Mouse (Mus musculus) heart, postnatal 14 days (tissue): ENCODE data around the gene Chkb. TPM values are rescaled to one million over a fixed set of nuclear protein-coding genes. Genes with fewer than 3 reads are reported as not detected.

Source experiments
- DNase-seq, 2 experiments: peaks; one replicate each; pipeline ENCODE4 v3.0.0; 2021 to 2022
- intact Hi-C: fragments of 180-260 bp; cut with DNase I; formaldehyde crosslinking; loops from one replicate; pipeline ENCODE4 v1.15.1; 2025
- long read RNA-seq, 2 experiments: library from polyadenylated mRNA; stranded (forward); transcript quantifications; one replicate each; pipeline ENCODE4 v2.0.0; 2021
- total RNA-seq, 2 experiments: library from RNA; stranded (reverse); gene quantifications; 2 replicates each; pipeline ENCODE4 v1.2.3; 2021

Chkb gene
- 10 to 100 TPM; 50.9 to 59.9 TPM for total RNA-seq
- long read RNA-seq, experiment 1, transcript Chkb-201 (11 exons, 1,707 nt), result major isoform, 46 of 98 reads
- long read RNA-seq, experiment 1, transcript Chkb-208 (10 exons, 1,416 nt), result minor isoform, 16 of 98 reads
- long read RNA-seq, experiment 1, partial matches to known transcripts, result 3 of 98 reads
- long read RNA-seq, experiment 1, other reads (novel, unspliced or antisense), result 28 of 98 reads
- long read RNA-seq, experiment 2, transcript Chkb-208 (10 exons, 1,416 nt), result minor isoform, 9 of 93 reads
- long read RNA-seq, experiment 2, transcript Chkb-201 (11 exons, 1,707 nt), result major isoform, 51 of 93 reads
- long read RNA-seq, experiment 2, partial matches to known transcripts, result 11 of 93 reads
- long read RNA-seq, experiment 2, other reads (novel, unspliced or antisense), result 18 of 93 reads

GRCm38 (mm10) chr15:89429352-89430221, at the start of gene Chkb, which contains the start of the genes C730034F03Rik and Gm44502:
Gene Chkb (minus strand): TSS chr15:89429908.
Gene C730034F03Rik (plus strand): TSS chr15:89429589.
Gene Gm44502 (minus strand): TSS chr15:89429696.
- intact Hi-C loops, result loop anchor here (2.0 kb wide), 1 partner anchor 51 kb away; the partner anchor contains the start of gene Odf3b
- DNase-seq, result peak; percentile 93 to 94

- intact Hi-C loops, result no loop called here
- DNase-seq, result no peak
These were observed 48.9 kb upstream of the Chkb start for GRCm38 (mm10) chr15:89478622-89479021.

GRCm38 (mm10) chr15:89477806-89478205, 48.1 kb upstream of the Chkb start:
- DNase-seq, result no peak
- intact Hi-C loops, result loop anchor here (2.0 kb wide), 1 partner anchor 21 kb away; the partner anchor contains the start of gene Shank3

GRCm38 (mm10) chr15:89477091-89477491, 47.4 kb upstream of the Chkb start, which contains the start of gene Arsa:
Gene Arsa (minus strand): TSS chr15:89477425.
- DNase-seq, result peak; percentile 17 to 25
- intact Hi-C loops, result loop anchor here (2.0 kb wide), 1 partner anchor 22 kb away; the partner anchor contains the start of gene Shank3

GRCm38 (mm10) chr15:89476475-89476815, 46.7 kb upstream of the Chkb start:
- intact Hi-C loops, result loop anchor here (2.0 kb wide), 1 partner anchor 22 kb away; the partner anchor contains the start of gene Shank3
- DNase-seq, result no peak

- intact Hi-C loops, result loop anchor here (2.0 kb wide), 1 partner anchor 23 kb away; the partner anchor contains the start of gene Shank3
These were observed 46.1 kb upstream of the Chkb start for GRCm38 (mm10) chr15:89475611-89476474.

GRCm38 (mm10) chr15:89475293-89475600, 45.5 kb upstream of the Chkb start:
- intact Hi-C loops, result no loop called here
- DNase-seq, result no peak

More at GRCm38 (mm10) chr15:89475611-89476474, 46.1 kb upstream of the Chkb start:
- DNase-seq, result peak; percentile 94 to 95

GRCm38 (mm10) chr15:89474596-89475292, 45.0 kb upstream of the Chkb start:
- intact Hi-C loops, result no loop called here
- DNase-seq, result no peak

- intact Hi-C loops, result loop anchor here (2.0 kb wide), 1 partner anchor 31 kb away; no protein-coding TSS in a partner anchor
- no peak for DNase-seq
These were observed 44.2 kb upstream of the Chkb start for GRCm38 (mm10) chr15:89473921-89474320.

GRCm38 (mm10) chr15:89473370-89473769, 43.7 kb upstream of the Chkb start:
- no peak for DNase-seq
- intact Hi-C loops, result loop anchor here (2.0 kb wide), 1 partner anchor 31 kb away; no protein-coding TSS in a partner anchor

GRCm38 (mm10) chr15:89471476-89471875, 41.8 kb upstream of the Chkb start:
- intact Hi-C loops, result no loop called here
- no peak for DNase-seq

- no peak for DNase-seq
- intact Hi-C loops, result loop anchor here (5.0 kb wide), 1 partner anchor 91 kb away; the partner anchor contains the start of genes Odf3b and Tymp
These were observed 38.9 kb upstream of the Chkb start for GRCm38 (mm10) chr15:89468577-89468976.

GRCm38 (mm10) chr15:89465052-89465451, 35.3 kb upstream of the Chkb start:
- intact Hi-C loops, result loop anchor here (5.0 kb wide), 1 partner anchor 88 kb away; the partner anchor contains the start of genes Odf3b and Tymp

GRCm38 (mm10) chr15:89463334-89464235, 33.9 kb upstream of the Chkb start:
- peak in 1 of 2 experiments; percentile 41 for DNase-seq

More at GRCm38 (mm10) chr15:89465052-89465451, 35.3 kb upstream of the Chkb start:
- no peak for DNase-seq

GRCm38 (mm10) chr15:89462176-89462575, 32.5 kb upstream of the Chkb start:
- intact Hi-C loops, result no loop called here
- no peak for DNase-seq

More at GRCm38 (mm10) chr15:89463334-89464235, 33.9 kb upstream of the Chkb start:
- intact Hi-C loops, result no loop called here

- no peak for DNase-seq
- intact Hi-C loops, result no loop called here
These were observed 31.6 kb upstream of the Chkb start for GRCm38 (mm10) chr15:89461321-89461720.

GRCm38 (mm10) chr15:89460298-89460697, 30.6 kb upstream of the Chkb start:
- intact Hi-C loops, result no loop called here
- no peak for DNase-seq

GRCm38 (mm10) chr15:89459821-89460220, 30.1 kb upstream of the Chkb start:
- DNase-seq, result no peak
- intact Hi-C loops, result no loop called here
